Mouse (Mus musculus) E14TG2a.4 (cell line): Measurements from ENCODE around the gene Dnaaf2.

ENCODE experiments used
- CTCF ChIP-seq: conservative IDR thresholded peaks from 2 replicates; pipeline ENCODE4 v1.5.1; 2014; ENCODE audit warnings: low read length
- NANOG ChIP-seq: IDR thresholded peaks from 2 replicates; pipeline ENCODE4 v1.6.1; 2014; ENCODE audit warnings: borderline replicate concordance, low read length, mixed read lengths
- POU5F1 ChIP-seq: IDR thresholded peaks from 2 replicates; pipeline ENCODE4 v1.6.1; 2014; ENCODE audit warnings: low read length, borderline replicate concordance

DNA sequence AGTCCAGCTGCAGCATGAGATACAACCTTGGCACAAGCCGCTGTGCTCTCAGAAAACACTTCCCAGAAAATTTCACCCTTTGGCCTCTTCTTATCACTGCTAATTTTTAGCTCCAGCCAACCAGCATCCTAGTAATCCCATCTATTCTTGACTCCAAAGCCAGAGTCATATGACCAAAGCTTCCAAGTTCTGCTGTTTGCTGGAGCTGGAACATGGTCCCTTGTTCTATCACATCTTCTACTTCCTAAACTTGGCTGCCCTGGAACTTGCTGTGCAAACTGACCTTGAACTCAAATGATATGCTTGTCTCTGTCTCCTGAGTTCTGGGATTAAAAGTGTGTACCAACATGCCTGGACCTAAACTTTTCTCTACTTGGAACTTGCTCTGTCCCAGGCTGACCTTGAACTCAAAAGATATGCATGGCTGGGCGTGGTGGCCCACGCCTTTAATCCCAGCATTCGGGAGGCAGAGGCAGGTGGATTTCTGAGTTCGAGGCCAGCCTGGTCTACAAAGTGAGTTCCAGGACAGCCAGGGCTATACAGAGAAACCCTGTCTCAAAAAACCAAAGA is 51.0 kb downstream of the Dnaaf2 start:
- TF ChIP-seq CTCF (no peak), POU5F1 (no peak), NANOG (no peak)
